Mouse (Mus musculus): ENCODE results near the gene Enkd1.

DNA sequence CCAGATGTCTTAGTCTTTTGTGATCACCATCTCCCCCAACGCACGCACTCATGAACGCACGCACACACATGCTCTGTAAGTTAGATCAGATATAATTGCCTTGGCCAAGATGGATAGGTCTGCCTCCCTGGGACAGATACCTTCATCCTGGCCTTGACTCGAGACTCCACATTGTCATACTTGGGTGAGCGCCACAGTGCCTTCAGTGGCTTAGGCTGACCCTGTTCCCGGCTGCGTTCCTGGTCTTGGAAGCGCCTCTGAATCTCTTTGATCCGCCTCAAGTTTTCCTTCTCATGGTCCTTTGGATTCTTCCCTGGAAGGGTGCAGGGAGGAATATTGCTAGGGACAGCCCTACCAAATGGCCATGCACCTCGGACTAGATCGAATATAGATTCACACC, 1.6 kb downstream of the Enkd1 start:
- no peak for TF ChIP-seq CTCF (conservative IDR thresholded peaks at IDR 0.05; ENCODE audit: insufficient read depth, insufficient read length, low read depth, low read length)
- no peak for TF ChIP-seq POLR2A (IDR thresholded peaks at IDR 0.05; ENCODE audit: low read depth, low read length)

Data from kidney, adult 2 months (tissue).